Mouse (Mus musculus) stomach, embryonic 14.5 days (tissue): Measurements from ENCODE around the gene Ckmt2. TPM values are rescaled to one million over a fixed set of nuclear protein-coding genes. Genes with fewer than 3 reads are reported as not detected.

ENCODE experiments used
- ATAC-seq: fragments of 200-750 bp; cut with Nextera tagmentation; 2 replicates; pipeline ENCODE4 v1.8.0; 2017; ENCODE audit warnings: low read depth, moderate TSS enrichment; ENCODE audit not compliant: insufficient number of reproducible peaks, insufficient read depth, low FRiP score
- H3K27ac ChIP-seq: fragments of 300-500 bp; sonication (generic); 2 replicates; pipeline ENCODE4 v1.5.1; 2014; ENCODE audit warnings: mild to moderate bottlenecking, low read length, moderate library complexity, mixed read lengths
- H3K27me3 ChIP-seq: fragments of 300-500 bp; sonication (generic); 2 replicates; pipeline ENCODE4 v1.6.1; 2014; ENCODE audit warnings: low read length, control low read depth, mixed read lengths; ENCODE audit not compliant: control insufficient read depth, insufficient read depth
- H3K36me3 ChIP-seq: fragments of 300-500 bp; sonication (generic); 2 replicates; pipeline ENCODE4 v1.6.1; 2014; ENCODE audit warnings: mild to moderate bottlenecking, control low read depth, low read length, moderate library complexity, mixed read lengths; ENCODE audit not compliant: control insufficient read depth, insufficient read depth
- H3K4me1 ChIP-seq: fragments of 300-500 bp; sonication (generic); 2 replicates; pipeline ENCODE4 v1.6.1; 2014; ENCODE audit warnings: low read length, control low read depth, mixed read lengths; ENCODE audit not compliant: control insufficient read depth, insufficient read depth
- H3K4me2 ChIP-seq: fragments of 300-500 bp; sonication (generic); replicated peaks from 2 replicates; pipeline ENCODE4 v1.6.1; 2014; ENCODE audit warnings: low read depth, low read length, control low read depth
- H3K4me3 ChIP-seq: fragments of 300-500 bp; sonication (generic); 2 replicates; pipeline ENCODE4 v1.5.1; 2014; ENCODE audit warnings: low read depth, low read length, control low read depth
- H3K9ac ChIP-seq: fragments of 300-500 bp; sonication (generic); replicated peaks from 2 replicates; pipeline ENCODE4 v1.6.1; 2014; ENCODE audit warnings: low read depth, mild to moderate bottlenecking, control low read depth, low read length, moderate library complexity, mixed read lengths
- H3K9me3 ChIP-seq: fragments of 300-500 bp; sonication (generic); 2 replicates; pipeline ENCODE4 v1.6.1; 2016; ENCODE audit warnings: low read depth, low read length, control low read depth; ENCODE audit not compliant: control insufficient read depth
- WGBS: fragments of 180-500 bp; shearing (Covaris S2); extraction: QIAGEN DNeasy Blood & Tissue Kit; methylation state at CpG from one replicate; pipeline ENCODE4 v1.1.7; 2014; 5-methylcytosine and 5-hydroxymethylcytosine counted together
- polyA plus RNA-seq: library from polyadenylated mRNA; unstranded; fragments of >200 nt; fragmentation: Nextera tagmentation; extraction: Ambion mirVana; gene quantifications from 2 replicates; pipeline ENCODE4 v1.2.1, GENCODE M21; 2014

Ckmt2 gene
- polyA plus RNA-seq, 1 experiment from 2014 or later, result not detected

DNA sequence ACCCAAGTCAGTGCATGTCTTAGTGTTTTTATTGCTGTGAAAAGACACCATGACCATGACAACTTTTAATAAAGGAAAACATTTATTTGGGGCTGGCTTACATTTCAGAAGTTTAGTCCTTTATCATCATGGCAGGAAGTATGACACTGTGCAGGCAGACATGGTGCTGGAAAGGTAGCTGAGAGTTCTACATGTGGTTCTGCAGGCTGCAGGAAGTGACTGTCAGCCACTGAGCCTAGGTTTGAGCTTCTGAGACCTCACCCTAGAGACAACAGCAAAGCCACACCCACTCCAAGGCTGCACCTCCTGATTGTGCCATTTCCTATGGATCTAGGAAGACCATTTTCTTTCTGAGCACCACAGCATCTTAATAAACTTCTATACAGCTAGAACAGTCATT lies 48.8 kb downstream of the Ckmt2 start:
- no peaks in the 10 kb centered on the region for H3K36me3 ChIP-seq
- no peak overlapping the region for H3K4me2 ChIP-seq
- no peak overlapping the region for H3K4me3 ChIP-seq
- 0 out of 2 replicates have a peak, but pooled peaks cover 5% of the 10 kb centered on the region for H3K4me1 ChIP-seq
- no peaks in the 10 kb centered on the region for H3K9me3 ChIP-seq
- no peak overlapping the region for H3K9ac ChIP-seq
- no peak overlapping the region for H3K27ac ChIP-seq
- ATAC-seq, result no peak
- H3K27me3 ChIP-seq, result no peaks in the 10 kb centered on the region

DNA sequence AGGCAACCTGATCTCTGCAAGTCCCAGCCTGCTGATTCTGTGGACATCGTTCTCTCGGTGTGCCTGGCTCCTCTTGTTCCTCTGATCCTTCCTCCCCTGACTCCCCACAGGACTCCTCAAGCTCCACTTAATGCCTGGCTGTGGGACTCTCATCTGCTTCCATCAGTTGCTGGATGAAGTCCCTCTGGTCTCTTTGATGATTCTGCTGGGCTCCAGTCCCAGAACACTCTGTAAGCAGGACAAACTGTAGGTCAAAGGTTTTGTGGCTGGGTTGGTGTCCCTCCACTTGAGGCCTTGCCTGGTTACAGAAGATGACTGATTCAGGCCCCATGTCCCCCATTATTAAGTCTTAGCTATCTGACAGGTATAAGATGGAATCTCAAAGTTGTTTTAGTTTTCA lies 50.6 kb downstream of the Ckmt2 start:
- H3K4me3 ChIP-seq, result no peak overlapping the region
- H3K27ac ChIP-seq, result no peak overlapping the region
- no peaks in the 10 kb centered on the region for H3K9me3 ChIP-seq
- no peaks in the 10 kb centered on the region for H3K27me3 ChIP-seq
- H3K4me2 ChIP-seq, result no peak overlapping the region
- ATAC-seq, result no peak
- H3K36me3 ChIP-seq, result no peaks in the 10 kb centered on the region
- WGBS, result 73% methylated on average over 2 of the region's 2 CpGs
- H3K4me1 ChIP-seq, result 0 out of 2 replicates have a peak, but pooled peaks cover 5% of the 10 kb centered on the region
- H3K9ac ChIP-seq, result no peak overlapping the region

DNA sequence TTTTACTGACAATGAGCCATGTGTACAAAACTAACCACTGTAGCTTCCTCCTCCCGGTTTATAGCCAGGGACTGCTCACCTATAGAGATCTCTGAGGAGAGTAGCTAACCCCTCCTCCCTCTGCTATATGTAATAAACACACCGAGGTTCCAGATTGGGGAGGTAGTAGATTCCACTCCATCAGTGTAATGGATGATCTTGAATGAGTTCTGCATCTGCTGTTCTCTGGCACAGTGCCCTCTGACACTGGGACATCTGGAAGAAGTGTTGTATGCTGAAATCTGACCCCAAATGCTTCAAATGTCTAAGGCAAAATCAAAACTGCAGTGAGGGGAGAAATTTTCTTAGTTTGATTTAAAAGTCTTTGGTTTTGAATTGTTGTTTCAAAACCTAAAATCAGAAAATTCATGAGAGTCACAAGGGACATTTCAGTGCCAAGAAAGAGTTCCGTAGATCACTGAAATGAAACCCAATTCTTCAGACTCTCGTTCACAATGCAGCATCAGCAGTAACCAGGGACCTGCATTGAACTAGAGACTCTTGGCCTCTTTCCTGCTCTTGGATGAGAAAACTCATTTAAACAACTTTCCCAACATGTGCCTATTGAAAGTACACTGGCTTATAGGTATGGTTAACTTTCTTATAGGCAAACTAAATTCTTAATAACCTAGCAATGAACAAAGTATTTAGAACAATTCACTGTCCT lies 51.7 kb downstream of the Ckmt2 start:
- Histone ChIP-seq H3K27me3 (no peaks in the 10 kb centered on the region), H3K27ac (no peak overlapping the region), H3K9me3 (no peaks in the 10 kb centered on the region), H3K9ac (no peak overlapping the region), H3K4me3 (no peak overlapping the region), H3K4me1 (0 out of 2 replicates have a peak, but pooled peaks cover 5% of the 10 kb centered on the region), H3K36me3 (no peaks in the 10 kb centered on the region), H3K4me2 (no peak overlapping the region)
- WGBS, result 45% methylated on average over 4 of the region's 4 CpGs
- ATAC-seq, result no peak

DNA sequence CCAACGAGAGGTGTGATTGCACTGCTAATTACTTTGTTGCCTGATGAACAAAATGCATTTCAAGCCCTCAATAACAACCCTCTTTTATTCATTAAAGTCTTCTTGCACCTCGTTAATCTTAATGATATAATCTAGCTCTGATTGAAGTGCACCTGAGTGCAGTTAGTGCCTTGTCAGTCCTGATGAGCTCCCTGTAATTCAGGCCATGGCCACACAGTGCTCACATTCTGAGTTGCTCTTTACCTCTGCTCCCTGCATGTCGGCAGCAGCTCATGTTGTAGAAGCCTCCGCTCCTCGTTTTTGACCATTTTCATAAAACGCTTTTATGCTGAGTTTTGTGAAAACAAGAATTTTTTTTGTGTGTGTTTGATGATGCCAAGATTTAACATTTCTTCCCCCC lies 53.0 kb downstream of the Ckmt2 start:
- Histone ChIP-seq H3K27me3 (no peaks in the 10 kb centered on the region), H3K4me3 (no peak overlapping the region), H3K36me3 (no peaks in the 10 kb centered on the region), H3K4me1 (0 out of 2 replicates have a peak, but pooled peaks cover 5% of the 10 kb centered on the region), H3K4me2 (no peak overlapping the region), H3K9ac (no peak overlapping the region), H3K27ac (no peak overlapping the region), H3K9me3 (no peaks in the 10 kb centered on the region)
- no peak for ATAC-seq
- 79% methylated on average over 6 of the region's 6 CpGs for WGBS

DNA sequence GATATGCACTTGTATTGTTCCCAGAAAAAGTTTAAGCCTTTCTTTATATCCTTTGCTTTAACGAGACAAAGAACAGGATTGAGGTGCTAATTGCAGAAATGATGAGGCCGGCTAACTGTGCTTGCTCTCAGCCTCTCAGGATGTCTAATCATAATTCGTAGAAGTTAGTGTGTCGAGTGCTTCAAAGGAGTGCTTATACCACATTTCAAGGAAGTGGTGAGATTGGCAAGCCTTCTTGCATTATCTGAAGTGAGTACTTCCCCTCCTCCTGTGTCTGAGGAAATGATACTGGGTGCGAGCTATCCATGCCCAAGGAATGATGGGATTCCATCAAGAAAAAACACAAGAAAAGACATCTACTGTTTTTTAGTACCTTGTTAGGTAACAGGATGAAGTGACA lies 62.0 kb downstream of the Ckmt2 start:
- H3K36me3 ChIP-seq, result no peaks in the 10 kb centered on the region
- H3K4me2 ChIP-seq, result no peak overlapping the region
- H3K4me1 ChIP-seq, result no peaks in the 10 kb centered on the region
- no peaks in the 10 kb centered on the region for H3K27me3 ChIP-seq
- ATAC-seq, result no peak
- 90% methylated on average over 5 of the region's 5 CpGs for WGBS
- no peak overlapping the region for H3K4me3 ChIP-seq
- no peak overlapping the region for H3K9ac ChIP-seq
- H3K27ac ChIP-seq, result no peak overlapping the region
- no peaks in the 10 kb centered on the region for H3K9me3 ChIP-seq

DNA sequence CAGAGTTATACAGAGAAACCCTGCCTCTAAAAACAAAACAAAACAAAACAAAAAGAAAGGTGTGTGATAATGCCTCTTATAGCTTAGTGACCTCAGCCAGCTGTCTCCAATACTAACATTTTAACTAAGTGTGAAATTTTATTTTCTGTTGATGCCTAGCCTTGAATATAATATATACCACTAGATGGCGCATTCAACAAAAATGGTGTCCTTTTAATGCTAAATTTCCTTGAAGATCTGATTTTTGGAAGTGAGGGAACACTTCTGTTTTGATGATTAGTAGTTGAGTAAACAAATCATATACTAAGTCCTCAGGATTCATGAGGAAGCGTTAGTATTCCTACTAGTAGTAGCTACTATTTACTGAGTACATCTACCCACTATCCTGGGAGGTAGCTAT lies 67.2 kb downstream of the Ckmt2 start:
- H3K27ac ChIP-seq, result no peak overlapping the region
- no peak for ATAC-seq
- no peak overlapping the region for H3K4me2 ChIP-seq
- 34% methylated on average over 2 of the region's 2 CpGs for WGBS
- no peaks in the 10 kb centered on the region for H3K4me1 ChIP-seq
- no peak overlapping the region for H3K4me3 ChIP-seq
- H3K9ac ChIP-seq, result no peak overlapping the region
- no peaks in the 10 kb centered on the region for H3K9me3 ChIP-seq
- H3K36me3 ChIP-seq, result peaks cover 10% of the 10 kb centered on the region; the same call in 1 of the 2 replicates
- no peaks in the 10 kb centered on the region for H3K27me3 ChIP-seq

DNA sequence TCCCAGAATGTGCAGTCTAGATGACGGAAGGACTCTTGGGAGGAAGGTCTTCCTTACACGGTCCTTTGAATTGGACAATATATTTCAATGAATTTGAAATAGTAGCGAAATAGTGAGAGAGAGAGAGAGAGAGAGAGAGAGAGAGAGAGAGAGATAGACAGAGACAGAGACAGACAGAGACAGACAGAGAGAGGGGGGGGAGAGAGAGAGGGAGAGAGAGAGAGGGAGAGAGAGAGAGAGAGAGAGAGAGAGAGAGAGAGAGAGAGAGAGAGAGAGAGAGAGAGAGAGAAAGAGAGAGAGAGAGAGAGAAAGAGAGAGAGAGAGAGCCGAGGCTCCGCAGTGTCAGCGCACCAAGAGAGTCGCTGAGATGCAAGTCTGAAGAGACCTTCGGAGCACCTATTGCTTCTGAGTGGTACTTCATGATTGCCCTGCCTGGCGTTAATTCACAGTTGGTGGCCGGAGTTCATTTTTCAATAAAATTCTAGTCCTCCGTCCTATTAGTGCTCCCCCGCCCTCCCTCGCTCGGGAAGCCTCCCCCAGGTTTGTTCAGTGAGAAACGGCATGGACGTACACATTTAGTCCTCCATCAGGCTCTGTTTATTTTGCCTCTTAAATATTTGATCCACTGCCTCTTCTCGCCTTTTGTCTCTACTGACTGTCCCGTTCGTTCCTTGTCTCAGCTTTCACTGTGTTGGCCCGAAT lies 68.7 kb downstream of the Ckmt2 start:
- peak overlapping the region; percentile 89 for H3K4me3 ChIP-seq
- peak overlapping the region; percentile 97 for H3K9ac ChIP-seq
- H3K9me3 ChIP-seq, result no peaks in the 10 kb centered on the region
- no peaks in the 10 kb centered on the region for H3K4me1 ChIP-seq
- H3K27ac ChIP-seq, result peak overlapping the region; percentile 93
- peak overlapping the region; percentile 73 for H3K4me2 ChIP-seq
- no peaks in the 10 kb centered on the region for H3K27me3 ChIP-seq
- H3K36me3 ChIP-seq, result peaks cover 14% of the 10 kb centered on the region; the same call in 1 of the 2 replicates
- no peak for ATAC-seq
- 20% methylated on average over 20 of the region's 20 CpGs for WGBS

DNA sequence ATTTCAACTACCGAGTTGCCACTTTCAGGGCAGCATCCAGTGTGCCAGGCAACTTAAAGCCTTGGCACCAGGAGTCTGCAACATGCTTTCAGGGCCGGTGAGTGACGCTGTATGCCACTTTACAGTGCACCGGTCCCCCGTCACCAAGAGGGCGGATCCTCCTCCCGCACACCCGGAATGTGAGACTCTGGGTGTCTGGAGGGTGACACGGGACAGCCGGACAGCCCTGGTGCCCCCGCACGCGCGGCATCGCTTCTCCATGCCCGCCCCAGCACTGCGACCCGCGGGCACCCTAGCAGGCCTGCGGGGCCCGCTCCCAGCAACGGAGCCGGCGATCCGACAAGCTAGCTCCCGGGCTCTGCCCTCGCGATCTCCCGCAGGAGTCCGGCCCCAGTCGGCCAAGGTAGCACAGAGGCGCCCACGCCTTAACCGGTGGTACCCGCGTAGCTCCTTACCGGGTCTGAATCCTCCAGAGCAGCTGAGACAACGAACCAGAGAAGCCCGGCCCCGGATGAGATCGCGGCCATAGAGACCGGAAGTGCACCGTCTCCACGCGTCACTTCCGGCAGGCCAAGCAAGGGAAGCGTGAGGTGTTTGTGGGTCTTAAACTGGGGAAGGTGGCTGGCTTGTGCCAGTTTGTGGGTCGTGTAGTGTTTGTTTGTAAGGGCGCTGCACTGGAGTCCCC lies 69.4 kb downstream of the Ckmt2 start, which contains the start of gene Zcchc9:
Gene Zcchc9, minus strand, starts transcription at position 551 of the 685 bp plus-strand sequence.
- H3K36me3 ChIP-seq, result peaks cover 14% of the 10 kb centered on the region; the same call in 1 of the 2 replicates
- peak within 1 kb of the TSS; percentile 89 for H3K4me3 ChIP-seq
- H3K9ac ChIP-seq, result peak within 1 kb of the TSS; percentile 97
- H3K27ac ChIP-seq, result peak within 1 kb of the TSS; percentile 93
- no peaks in the 10 kb centered on the region for H3K27me3 ChIP-seq
- ATAC-seq, result peak; percentile 98
- under 1% methylated on average over 50 of the region's 50 CpGs for WGBS
- H3K9me3 ChIP-seq, result no peaks in the 10 kb centered on the region
- peak within 1 kb of the TSS; percentile 73 for H3K4me2 ChIP-seq
- H3K4me1 ChIP-seq, result no peaks in the 10 kb centered on the region
